17 mouse cellular contexts compared by ENCODE assay signal in the genomic region with DNA sequence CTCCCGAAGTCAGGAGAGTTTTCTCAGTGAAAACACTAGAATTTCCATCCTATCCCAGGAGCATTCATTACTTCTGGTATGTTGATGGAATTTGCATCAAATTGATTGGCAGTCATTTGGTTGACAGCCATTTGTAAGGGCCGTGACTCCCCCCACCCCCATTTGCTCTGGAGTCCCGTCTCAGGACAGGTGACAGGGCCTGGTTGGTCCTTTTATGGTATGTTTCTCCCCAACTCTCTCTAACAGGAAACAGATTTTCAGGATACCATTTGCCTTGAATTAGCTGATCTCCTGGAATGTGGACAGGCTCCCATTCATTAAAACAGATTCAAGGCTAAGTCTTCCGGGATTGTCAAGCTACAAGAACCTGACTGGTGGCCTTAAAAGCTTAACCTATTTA.
"Had no signal": no experiment of that assay in that cellular context is flagged by ENCODE, and none has a peak within 500 bp of the region (broad histone marks: within the 10 kb centered on the region; RNA-seq: fewer than 3 reads in every experiment).

No protein-coding gene starts in this region.

- H3K9ac ChIP-seq: kidney, embryonic 15.5 days; liver, embryonic 13.5 days; midbrain, embryonic 15.5 days; neural tube, embryonic 12.5 days; neural tube, embryonic 15.5 days had no signal

- H3K4me2 ChIP-seq: kidney, embryonic 15.5 days; liver, embryonic 13.5 days; midbrain, embryonic 11.5 days; midbrain, embryonic 15.5 days; neural tube, embryonic 12.5 days; neural tube, embryonic 15.5 days had no signal

- H3K9me3 ChIP-seq: kidney, embryonic 15.5 days; liver, embryonic 13.5 days; midbrain, embryonic 15.5 days; neural tube, embryonic 12.5 days; neural tube, embryonic 15.5 days had no signal

- DNase-seq: kidney, postnatal 10 days; kidney, postnatal 36 days; liver, embryonic 13.5 days; lung, adult 2 months; lung, postnatal 14 days; lung, postnatal 4 days; right cerebral cortex, adult 18-20 months; right cerebral cortex, postnatal 14 days; right cerebral cortex, postnatal 4 days; thymus, adult 2 months; thymus, postnatal 14 days had no signal

- H3K27me3 ChIP-seq: kidney, embryonic 15.5 days; liver, embryonic 13.5 days; midbrain, embryonic 15.5 days; neural tube, embryonic 12.5 days; neural tube, embryonic 15.5 days had no signal

- H3K27ac ChIP-seq: kidney, embryonic 15.5 days; liver, embryonic 13.5 days; midbrain, embryonic 15.5 days; neural tube, embryonic 12.5 days; neural tube, embryonic 15.5 days; stomach, postnatal 0 days had no signal

- H3K36me3 ChIP-seq: liver, embryonic 13.5 days had no signal

- ATAC-seq: midbrain, embryonic 15.5 days had no signal

- H3K4me1 ChIP-seq: midbrain, embryonic 15.5 days; neural tube, embryonic 12.5 days; neural tube, embryonic 15.5 days had no signal

- H3K4me3 ChIP-seq: kidney, embryonic 15.5 days; liver, embryonic 13.5 days; midbrain, embryonic 15.5 days; neural tube, embryonic 12.5 days; neural tube, embryonic 15.5 days had no signal
